Mouse (Mus musculus): ENCODE results near the gene Sp2. TPM values are rescaled to one million over a fixed set of nuclear protein-coding genes. Genes with fewer than 3 reads are reported as not detected.

Sp2 gene
- total RNA-seq, 2 experiments from 2014 or later = 2.8 to 22.3 TPM

DNA sequence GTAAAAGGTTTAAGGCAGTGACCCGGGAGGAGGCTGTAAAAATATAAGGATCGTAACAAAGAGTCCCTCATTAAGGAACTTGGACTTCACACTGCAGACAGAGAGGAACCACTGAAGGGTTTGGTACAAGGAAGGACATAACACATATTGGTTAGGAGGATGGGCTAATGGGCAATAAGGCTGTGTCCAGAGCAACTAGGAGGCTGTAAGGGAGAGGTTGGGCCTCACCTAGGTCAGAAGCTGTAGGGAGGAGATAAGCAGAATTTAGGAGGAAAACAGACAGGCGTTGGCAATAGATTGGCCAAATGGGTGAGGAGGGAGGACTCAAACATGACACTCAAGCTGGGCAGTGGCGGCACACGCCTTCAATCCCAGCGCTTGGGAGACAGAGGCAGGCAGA is 65.3 kb downstream of the Sp2 start:
- ATAC-seq (replicated peaks; ENCODE audit: poor library complexity, severe bottlenecking) = no peak

DNA sequence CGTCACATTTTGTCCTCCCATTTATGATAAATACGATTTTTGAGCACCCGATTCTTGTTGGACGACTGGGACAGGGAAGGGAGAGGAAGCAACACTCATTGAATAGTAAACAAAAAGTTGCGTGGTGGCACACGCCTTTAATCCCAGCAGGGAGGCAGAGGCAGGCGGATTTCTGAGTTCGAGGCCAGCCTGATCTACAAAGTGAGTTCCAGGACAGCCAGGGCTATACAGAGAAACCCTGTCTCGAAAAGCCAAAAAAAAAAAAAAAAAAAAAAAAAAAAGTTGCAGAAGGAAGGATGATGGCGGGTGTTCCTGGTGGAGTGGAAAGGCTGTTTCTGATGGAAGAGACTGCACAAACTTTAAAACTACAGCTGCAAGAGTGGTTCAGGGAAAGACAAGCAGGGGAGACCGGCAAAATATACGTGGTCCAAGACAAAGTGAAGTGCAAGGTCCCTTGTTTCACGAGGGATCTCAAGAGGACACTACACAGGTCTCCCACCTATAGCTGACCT is 65.8 kb downstream of the Sp2 start:
- ATAC-seq (replicated peaks; ENCODE audit: poor library complexity, severe bottlenecking) = no peak

- ATAC-seq (replicated peaks; ENCODE audit: poor library complexity, severe bottlenecking) = peak; percentile 96
These were observed 66.5 kb downstream of the Sp2 start, which contains the start of gene Cdk5rap3 for GRCm38 (mm10) chr11:96916044-96916884. Gene Cdk5rap3 (minus strand): TSS chr11:96916496.

GRCm38 (mm10) chr11:96912682-96913081 is 70.1 kb downstream of the Sp2 start:
- ATAC-seq (replicated peaks; ENCODE audit: poor library complexity, severe bottlenecking) = no peak

GRCm38 (mm10) chr11:96910003-96910402 is 72.8 kb downstream of the Sp2 start:
- peak; percentile 83 for ATAC-seq (replicated peaks; ENCODE audit: poor library complexity, severe bottlenecking)

DNA sequence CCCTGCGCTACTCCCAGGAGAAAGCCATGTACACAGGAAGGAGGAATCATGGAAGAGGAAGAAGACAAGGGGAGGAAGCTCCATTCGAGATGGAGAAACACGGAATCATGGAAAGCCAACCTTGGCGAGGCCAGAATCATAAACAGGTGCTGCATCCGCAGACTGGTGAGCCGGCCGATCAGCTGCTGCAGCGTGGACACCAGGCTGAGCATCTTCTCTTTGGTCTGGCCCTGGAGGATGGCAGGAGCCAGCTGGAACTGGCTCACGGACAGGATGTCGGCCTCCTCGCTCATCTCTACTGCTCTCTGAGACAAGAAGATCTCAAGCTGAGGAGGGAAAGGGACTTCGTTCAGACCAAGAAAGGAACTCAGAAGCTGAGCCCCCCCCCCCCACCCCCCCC is 74.2 kb downstream of the Sp2 start:
- no peak for ATAC-seq (replicated peaks; ENCODE audit: poor library complexity, severe bottlenecking)

DNA sequence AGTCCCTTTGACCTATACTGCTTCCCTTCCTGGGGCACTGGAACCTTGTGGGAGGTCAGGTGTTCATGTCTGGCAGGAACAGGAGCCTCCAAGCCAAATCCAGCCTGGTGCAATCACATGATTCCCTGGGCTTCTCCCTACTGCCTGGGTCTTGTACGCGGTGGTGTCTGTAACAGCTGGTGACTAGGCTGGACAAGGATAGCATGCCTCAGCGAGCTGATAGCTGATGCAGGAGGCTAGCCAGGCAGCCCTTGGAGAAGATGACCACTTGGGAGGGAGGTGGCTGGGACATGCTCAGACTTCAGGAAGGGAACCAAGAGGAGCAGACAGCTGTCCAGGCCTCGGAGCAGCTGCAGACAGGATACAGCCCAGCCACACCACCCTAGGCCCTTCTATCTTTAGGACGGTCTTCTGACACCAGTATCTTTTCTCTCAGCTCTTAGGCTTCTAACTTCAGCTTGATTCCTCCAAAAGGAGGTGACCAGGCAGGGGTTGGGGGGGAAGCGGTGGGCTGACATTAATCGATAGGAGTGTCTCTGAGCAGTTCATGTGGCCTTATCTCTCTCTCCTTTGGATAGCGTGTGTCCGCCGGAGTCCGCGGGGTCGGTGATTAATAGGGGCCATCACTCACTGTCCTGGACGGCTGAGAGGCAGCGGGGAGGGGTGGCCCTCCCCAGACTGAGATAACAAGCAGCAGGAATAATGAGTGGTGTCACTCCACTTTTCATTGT is 76.2 kb downstream of the Sp2 start:
- no peak for ATAC-seq (replicated peaks; ENCODE audit: poor library complexity, severe bottlenecking)

Other genes starting within 250 kb of the Sp2 start
- 20.6 and 29.3 TPM in 2 replicates for gene Snx11, start 205.4 kb downstream of the Sp2 start, total RNA-seq (2014; fragmentation: Nextera tagmentation)
- 13.5 and 17.7 TPM in 2 replicates for gene Snx11, start 205.4 kb downstream of the Sp2 start, total RNA-seq (2017)
- 56.0 and 60.6 TPM in 2 replicates for gene Cbx1, start 193.8 kb downstream of the Sp2 start, total RNA-seq (2014; fragmentation: Nextera tagmentation)
- gene Cbx1, start 193.8 kb downstream of the Sp2 start, total RNA-seq (2017) = 78.9 and 79.8 TPM in 2 replicates
- gene Nfe2l1, start 153.0 kb downstream of the Sp2 start, total RNA-seq (2014; fragmentation: Nextera tagmentation) = 22.2 and 39.8 TPM in 2 replicates
- 35.2 and 39.9 TPM in 2 replicates for gene Nfe2l1, start 153.0 kb downstream of the Sp2 start, total RNA-seq (2017)
- 1.4 and 7.4 TPM in 2 replicates for gene Copz2, start 133.1 kb downstream of the Sp2 start, total RNA-seq (2014; fragmentation: Nextera tagmentation)
- gene Copz2, start 133.1 kb downstream of the Sp2 start, total RNA-seq (2017) = 3.9 and 4.4 TPM in 2 replicates
- 53.6 and 66.7 TPM in 2 replicates for gene Cdk5rap3, start 66.5 kb downstream of the Sp2 start, total RNA-seq (2014; fragmentation: Nextera tagmentation)
- 68.4 and 68.9 TPM in 2 replicates for gene Cdk5rap3, start 66.5 kb downstream of the Sp2 start, total RNA-seq (2017)
- gene Prr15l, start 54.9 kb downstream of the Sp2 start, total RNA-seq (2014; fragmentation: Nextera tagmentation) = not detected in 2 replicates
- 0.67 TPM in 1 of 2 replicates, not detected in the other for gene Prr15l, start 54.9 kb downstream of the Sp2 start, total RNA-seq (2017)
- gene Pnpo, start 39.0 kb downstream of the Sp2 start, total RNA-seq (2014; fragmentation: Nextera tagmentation) = 30.1 and 31.9 TPM in 2 replicates
- gene Pnpo, start 39.0 kb downstream of the Sp2 start, total RNA-seq (2017) = 35.0 and 42.1 TPM in 2 replicates
- gene Sp6, start 30.4 kb upstream of the Sp2 start, total RNA-seq (2014; fragmentation: Nextera tagmentation) = 0.26 and 0.37 TPM in 2 replicates
- gene Sp6, start 30.4 kb upstream of the Sp2 start, total RNA-seq (2017) = not detected in 2 replicates
- 12.2 and 22.1 TPM in 2 replicates for gene Scrn2, start 47.0 kb upstream of the Sp2 start, total RNA-seq (2014; fragmentation: Nextera tagmentation)
- 22.0 and 30.0 TPM in 2 replicates for gene Scrn2, start 47.0 kb upstream of the Sp2 start, total RNA-seq (2017)
- not detected in 2 replicates for gene Lrrc46, start 58.4 kb upstream of the Sp2 start, total RNA-seq (2014; fragmentation: Nextera tagmentation)
- 0.10 and 1.1 TPM in 2 replicates for gene Lrrc46, start 58.4 kb upstream of the Sp2 start, total RNA-seq (2017)
- 44.6 and 51.7 TPM in 2 replicates for gene Mrpl10, start 58.6 kb upstream of the Sp2 start, total RNA-seq (2014; fragmentation: Nextera tagmentation)
- 22.9 and 23.2 TPM in 2 replicates for gene Mrpl10, start 58.6 kb upstream of the Sp2 start, total RNA-seq (2017)
- 24.4 and 29.4 TPM in 2 replicates for gene Osbpl7, start 67.7 kb upstream of the Sp2 start, total RNA-seq (2014; fragmentation: Nextera tagmentation)
- 7.9 and 8.5 TPM in 2 replicates for gene Osbpl7, start 67.7 kb upstream of the Sp2 start, total RNA-seq (2017)
- not detected in 2 replicates for gene Tbx21, start 132.4 kb upstream of the Sp2 start, total RNA-seq (2014; fragmentation: Nextera tagmentation)
- gene Tbx21, start 132.4 kb upstream of the Sp2 start, total RNA-seq (2017) = 0.26 TPM in 1 of 2 replicates, not detected in the other
- gene Tbkbp1, start 168.5 kb upstream of the Sp2 start, total RNA-seq (2014; fragmentation: Nextera tagmentation) = 8.0 and 8.5 TPM in 2 replicates
- 1.1 and 6.6 TPM in 2 replicates for gene Tbkbp1, start 168.5 kb upstream of the Sp2 start, total RNA-seq (2017)
- 165 and 169 TPM in 2 replicates for gene Kpnb1, start 204.9 kb upstream of the Sp2 start, total RNA-seq (2014; fragmentation: Nextera tagmentation)
- 300 and 382 TPM in 2 replicates for gene Kpnb1, start 204.9 kb upstream of the Sp2 start, total RNA-seq (2017)